Mouse (Mus musculus): ENCODE results near the gene Actrt3. TPM values are rescaled to one million over a fixed set of nuclear protein-coding genes. Genes with fewer than 3 reads are reported as not detected.

Actrt3 gene
- total and polyA plus RNA-seq, 3 experiments, result 0.16 to 0.17 TPM; not detected in 1

- DNase-seq (ENCODE audit: extremely low read depth), result peak; percentile 99
- peak within 1 kb of the TSS; percentile 80 for H3K4me2 ChIP-seq (ENCODE audit: insufficient read depth, low read depth, poor library complexity, severe bottlenecking)
- dilution Hi-C loops (cut with MboI; ENCODE audit: extremely low pct_ligation_motif_present, extremely low pct_unique_long_range_greater_than_20kb, low sequenced_read_pairs) (no loop called here), in situ Hi-C loops (cut with MboI; ENCODE audit: low pct_ligation_motif_present, low pct_unique_long_range_greater_than_20kb, low sequenced_read_pairs) (no loop called here)
- H3K4me1 ChIP-seq (ENCODE audit: control insufficient read depth in 1 of 2, insufficient read depth in 2 of 2), result peaks cover 6 to 40% of the 10 kb centered on the region in 2 experiments
- TF ChIP-seq MAZ (IDR thresholded peaks at IDR 0.05; ENCODE audit: low read depth, low read length) (no peak), E2F4 (IDR thresholded peaks at IDR 0.05; ENCODE audit: insufficient replicate concordance, low read depth, low read length) (peak; percentile 56; the same call in 1 of the 2 replicates), SMC3 (IDR thresholded peaks at IDR 0.05; ENCODE audit: low read depth, low read length) (no peak), UBTF (IDR thresholded peaks at IDR 0.05; ENCODE audit: low read depth, low read length) (0 out of 2 replicates have a peak, but pooled peaks have one; percentile 50), NRF1 (IDR thresholded peaks at IDR 0.05; ENCODE audit: low read depth, low read length) (0 out of 2 replicates have a peak, but pooled peaks have one; percentile 35), MAFK (IDR thresholded peaks at IDR 0.05; ENCODE audit: insufficient replicate concordance, low read length) (0 out of 2 replicates have a peak, but pooled peaks have one; percentile 11), ZC3H11A (IDR thresholded peaks at IDR 0.05; ENCODE audit: low read depth, low read length) (no peak), MEF2A (IDR thresholded peaks at IDR 0.05; ENCODE audit: borderline replicate concordance, low read depth, low read length) (no peak), BHLHE40 (IDR thresholded peaks at IDR 0.05; ENCODE audit: low read depth, low read length) (no peak), MXI1 (IDR thresholded peaks at IDR 0.05; ENCODE audit: low read depth, low read length) (no peak; the same call in 1 of the 2 replicates), GABPA (IDR thresholded peaks at IDR 0.05; ENCODE audit: insufficient replicate concordance, low read depth, low read length) (peak; percentile 33; the same call in 1 of the 2 replicates), POLR2A (IDR thresholded peaks at IDR 0.05; ENCODE audit: low read depth, low read length) (peak; percentile 71), IRF4 (IDR thresholded peaks at IDR 0.05; ENCODE audit: low read depth, low read length) (peak; percentile 55), CTCF (conservative IDR thresholded peaks at IDR 0.05 in 1 of 2, IDR thresholded peaks at IDR 0.05 in 1 of 2; ENCODE audit: low read depth in 2 of 2, low read length in 2 of 2) (peak in 1 of 2 experiments; percentile 65; a peak in 2 of 4 replicates), TCF12 (IDR thresholded peaks at IDR 0.05; ENCODE audit: low read depth, low read length) (no peak; the same call in 1 of the 2 replicates), USF1 (IDR thresholded peaks at IDR 0.05; ENCODE audit: low read depth, low read length) (no peak), ELF1 (IDR thresholded peaks at IDR 0.05; ENCODE audit: low read depth, low read length) (peak; percentile 72), SIN3A (IDR thresholded peaks at IDR 0.05; ENCODE audit: low read length) (peak; percentile 41; the same call in 1 of the 2 replicates), ZKSCAN1 (IDR thresholded peaks at IDR 0.05; ENCODE audit: borderline replicate concordance, low read depth, low read length) (no peak), CHD1 (IDR thresholded peaks at IDR 0.05; ENCODE audit: low read depth, low read length) (no peak; the same call in 1 of the 2 replicates), ZMIZ1 (IDR thresholded peaks at IDR 0.05; ENCODE audit: low read depth, low read length) (no peak), EP300 (IDR thresholded peaks at IDR 0.05; ENCODE audit: low read length) (no peak), CHD2 (IDR thresholded peaks at IDR 0.05; ENCODE audit: low read length) (peak; percentile 51), NELFE (IDR thresholded peaks at IDR 0.05; ENCODE audit: low read depth, low read length) (peak; percentile 69), ETS1 (conservative IDR thresholded peaks at IDR 0.05; ENCODE audit: low read depth, low read length) (no peak), HCFC1 (IDR thresholded peaks at IDR 0.05; ENCODE audit: low read depth, low read length) (peak; percentile 96), MAX (IDR thresholded peaks at IDR 0.05; ENCODE audit: low read length) (no peak), MYC (IDR thresholded peaks at IDR 0.05; ENCODE audit: low read depth, low read length) (no peak), POLR2AphosphoS2 (IDR thresholded peaks at IDR 0.05; ENCODE audit: low read depth, low read length) (0 out of 2 replicates have a peak, but pooled peaks have one; percentile 28), RCOR1 (conservative IDR thresholded peaks at IDR 0.05; ENCODE audit: low read depth, low read length) (no peak), JUN (IDR thresholded peaks at IDR 0.05; ENCODE audit: insufficient read depth, low read depth, low read length) (no peak), ZNF384 (IDR thresholded peaks at IDR 0.05; ENCODE audit: low read depth, low read length) (no peak), PAX5 (IDR thresholded peaks at IDR 0.05; ENCODE audit: low read length) (no peak), TBP (conservative IDR thresholded peaks at IDR 0.05; ENCODE audit: low read depth, low read length) (no peak; the same call in 1 of the 2 replicates), USF2 (conservative IDR thresholded peaks at IDR 0.05; ENCODE audit: low read depth, low read length) (no peak), JUND (conservative IDR thresholded peaks at IDR 0.05; ENCODE audit: low read depth, low read length) (no peak), RAD21 (IDR thresholded peaks at IDR 0.05; ENCODE audit: low read depth, low read length) (no peak; the same call in 1 of the 2 replicates), KAT2A (IDR thresholded peaks at IDR 0.05; ENCODE audit: insufficient replicate concordance, low read length) (peak; percentile 87; the same call in 1 of the 2 replicates)
- H3K27ac ChIP-seq (ENCODE audit: insufficient read depth, low read depth), result peak within 1 kb of the TSS; percentile 96
- H3K9me3 ChIP-seq (replicated peaks; ENCODE audit: low read length), result no peaks in the 10 kb centered on the region
- peaks cover 30% of the 10 kb centered on the region for H3K79me2 ChIP-seq (replicated peaks; ENCODE audit: control insufficient read depth, extremely low read depth, insufficient read depth, poor library complexity, severe bottlenecking)
- H3K4me3 ChIP-seq (replicated peaks in 1 of 3; ENCODE audit: low read depth in 2 of 3, low read length in 2 of 3, poor library complexity in 1 of 3), result peak within 1 kb of the TSS; percentile 62 to 94 (median 77)
- H3K36me3 ChIP-seq (replicated peaks in 1 of 2; ENCODE audit: control insufficient read depth in 1 of 2, insufficient read depth in 1 of 2, low read length in 1 of 2), result peaks cover 11 to 21% of the 10 kb centered on the region in 2 experiments
- H3K9ac ChIP-seq (ENCODE audit: insufficient read depth, low read depth), result peak within 1 kb of the TSS; percentile 69
- H3K27me3 ChIP-seq (replicated peaks), result no peaks in the 10 kb centered on the region
Observed at GRCm38 (mm10) chr3:30602065-30602739, 2.5 kb upstream of the Actrt3 start, which contains the start of gene Mynn. Gene Mynn, plus strand, starts transcription at chr3:30602065.
